ENCODE assay signal across 11 mouse cellular contexts in genomic region chr10:17653325-17653724, GRCm38 (mm10).
A peak's percentile ranks its signal among the peaks of the same experiment; 100 is the strongest.
DNase-seq lines count a peak whose midpoint lies in the region; ATAC-seq lines count a peak whose summit lies in the region.
"Had no signal": no experiment of that assay in that cellular context is flagged by ENCODE, and none has a peak within 500 bp of the region (broad histone marks: within the 10 kb centered on the region; RNA-seq: fewer than 3 reads in every experiment).

No protein-coding gene starts in this region.

- no peak overlapping the region for H3K4me2 ChIP-seq in heart, embryonic 12.5 days
- H3K4me2 ChIP-seq in embryonic facial prominence, embryonic 14.5 days (ENCODE audit: low read depth, low read length) = no peak overlapping the region
- H3K4me2 ChIP-seq in liver, embryonic 11.5 days = no peak overlapping the region

- DNase-seq in heart, postnatal 4 days = no peak
- DNase-seq in A20 (ENCODE audit: low read depth, low spot score) = peak; percentile 92
- DNase-seq in embryonic facial prominence, embryonic 14.5 days (ENCODE audit: low spot score) = peak; percentile 20
- DNase-seq in liver, embryonic 11.5 days (ENCODE audit: low spot score) = no peak
- DNase-seq in left cerebral cortex, adult 8-10 months (ENCODE audit: low spot score in 2 of 2) = no peak
- no peak for DNase-seq in layer of hippocampus, postnatal 25 days (ENCODE audit: extremely low spot score in 1 of 2, low spot score in 1 of 2)
- DNase-seq in natural killer cell, adult 2 months (ENCODE audit: low spot score in 2 of 2) = no peak
- DNase-seq: cerebellum, adult 11-12 months; heart, postnatal 10 days; midbrain, embryonic 14.5 days had no signal

- H3K9me3 ChIP-seq in heart, embryonic 12.5 days (replicated peaks) = no peaks in the 10 kb centered on the region
- H3K9me3 ChIP-seq in embryonic facial prominence, embryonic 14.5 days (ENCODE audit: control insufficient read depth, low read length) = no peaks in the 10 kb centered on the region
- H3K9me3 ChIP-seq in liver, embryonic 11.5 days (ENCODE audit: control insufficient read depth, low read length) = no peaks in the 10 kb centered on the region

- peak; percentile 82 for ATAC-seq in heart, embryonic 12.5 days (ENCODE audit: insufficient number of reproducible peaks, low FRiP score)
- ATAC-seq in embryonic facial prominence, embryonic 14.5 days (ENCODE audit: low read depth) = no peak
- ATAC-seq in liver, embryonic 11.5 days (replicated peaks; ENCODE audit: low FRiP score) = peak; percentile 40

- H3K27ac ChIP-seq in heart, embryonic 12.5 days (ENCODE audit: poor library complexity, severe bottlenecking) = no peak overlapping the region
- H3K27ac ChIP-seq in embryonic facial prominence, embryonic 14.5 days (replicated peaks; ENCODE audit: low read depth, low read length) = no peak overlapping the region
- H3K27ac ChIP-seq in liver, embryonic 11.5 days (ENCODE audit: low read depth, low read length) = no peak overlapping the region

- H3K36me3 ChIP-seq in heart, embryonic 12.5 days = no peaks in the 10 kb centered on the region
- no peaks in the 10 kb centered on the region for H3K36me3 ChIP-seq in embryonic facial prominence, embryonic 14.5 days (ENCODE audit: control insufficient read depth, insufficient read depth, low read length)
- no peaks in the 10 kb centered on the region for H3K36me3 ChIP-seq in liver, embryonic 11.5 days (ENCODE audit: control insufficient read depth, insufficient read depth, low read length)

- H3K4me3 ChIP-seq in heart, embryonic 12.5 days = no peak overlapping the region
- H3K4me3 ChIP-seq in embryonic facial prominence, embryonic 14.5 days (ENCODE audit: low read depth, low read length) = no peak overlapping the region
- H3K4me3 ChIP-seq in liver, embryonic 11.5 days (ENCODE audit: low read depth, low read length) = no peak overlapping the region

- no peak overlapping the region for H3K9ac ChIP-seq in heart, embryonic 12.5 days
- H3K9ac ChIP-seq in embryonic facial prominence, embryonic 14.5 days (ENCODE audit: low read depth, low read length) = no peak overlapping the region
- no peak overlapping the region for H3K9ac ChIP-seq in liver, embryonic 11.5 days (ENCODE audit: low read depth, low read length)

- H3K4me1 ChIP-seq in heart, embryonic 12.5 days (replicated peaks) = peaks cover 41% of the 10 kb centered on the region
- peaks cover 13% of the 10 kb centered on the region for H3K4me1 ChIP-seq in embryonic facial prominence, embryonic 14.5 days (ENCODE audit: control insufficient read depth, insufficient read depth, low read length)
- peaks cover 12% of the 10 kb centered on the region for H3K4me1 ChIP-seq in liver, embryonic 11.5 days (replicated peaks; ENCODE audit: control insufficient read depth, insufficient read depth, low read length)

- WGBS in heart, embryonic 12.5 days = 54% methylated on average over 6 of the region's 6 CpGs
- 46% methylated on average over 6 of the region's 6 CpGs for WGBS in embryonic facial prominence, embryonic 14.5 days
- WGBS in liver, embryonic 11.5 days = 44% methylated on average over 6 of the region's 6 CpGs

- H3K27me3 ChIP-seq in heart, embryonic 12.5 days (replicated peaks) = no peaks in the 10 kb centered on the region
- H3K27me3 ChIP-seq in embryonic facial prominence, embryonic 14.5 days (replicated peaks; ENCODE audit: control insufficient read depth, insufficient read depth, low read length) = no peaks in the 10 kb centered on the region
- H3K27me3 ChIP-seq in liver, embryonic 11.5 days (replicated peaks; ENCODE audit: control insufficient read depth, insufficient read depth, low read length) = no peaks in the 10 kb centered on the region

Comparison
In these comparisons a context has a peak if more than half of its experiments do, and no peak if none do; other contexts are left out.
1. DNase-seq: peak in A20 (single experiment) and embryonic facial prominence, embryonic 14.5 days (single experiment); none in heart, postnatal 4 days (single experiment), liver, embryonic 11.5 days (single experiment), left cerebral cortex, adult 8-10 months (0 of 2), layer of hippocampus, postnatal 25 days (0 of 2) and natural killer cell, adult 2 months (0 of 2).